Mouse (Mus musculus): ENCODE data around the gene Tex9.
A peak's percentile ranks its signal among the peaks of the same experiment; 100 is the strongest.
"Not testable (repeated sequence)": the region's sequence is repeated elsewhere in the genome, so short reads cannot be mapped to it uniquely, and the experiment has no call there.

Gene Tex9

GRCm38 (mm10) chr9:72479276-72479675 is 12.7 kb downstream of the Tex9 start:
- DNase-seq (ENCODE audit: low read depth, low spot score), result no peak

DNA sequence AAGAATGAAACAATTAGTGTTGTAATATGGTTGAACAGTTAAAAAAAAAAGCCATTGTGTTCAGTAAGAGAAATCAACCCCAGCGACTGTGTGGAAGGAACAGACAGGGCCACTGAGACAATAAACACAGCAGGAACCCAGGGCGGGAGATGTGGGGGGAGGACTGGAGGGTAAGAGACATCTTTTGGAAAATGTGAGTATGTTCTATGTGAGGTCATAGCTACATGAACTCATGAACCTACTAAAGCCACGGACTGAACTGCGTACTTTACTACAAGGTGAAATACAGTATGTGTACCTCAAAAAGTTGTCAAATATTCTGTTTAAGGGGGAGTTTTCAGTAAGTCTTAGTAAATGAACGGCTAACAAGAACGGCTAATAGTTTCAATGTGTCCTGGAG is 14.7 kb downstream of the Tex9 start:
- no peak for DNase-seq (ENCODE audit: low read depth, low spot score)

DNA sequence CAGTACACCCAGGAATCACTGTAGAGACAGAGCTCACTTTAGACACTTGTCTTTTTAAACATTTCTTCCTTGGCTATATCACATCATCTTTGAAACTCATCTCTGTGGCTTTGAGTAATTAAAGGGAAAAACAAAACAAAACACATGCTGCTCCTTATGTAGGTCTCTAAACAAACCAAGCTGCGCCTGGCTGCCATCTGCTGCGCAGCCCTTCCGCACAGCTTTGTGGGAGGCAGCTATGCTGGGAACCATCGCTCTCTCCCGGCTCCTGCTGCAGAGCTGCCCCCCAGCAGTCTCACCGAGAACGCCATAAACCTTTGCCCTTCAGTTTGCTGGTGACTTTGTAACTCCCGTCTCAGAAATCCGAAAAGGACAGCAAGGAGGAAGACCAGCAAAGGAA is 16.5 kb downstream of the Tex9 start:
- DNase-seq (ENCODE audit: low read depth, low spot score), result no peak

DNA sequence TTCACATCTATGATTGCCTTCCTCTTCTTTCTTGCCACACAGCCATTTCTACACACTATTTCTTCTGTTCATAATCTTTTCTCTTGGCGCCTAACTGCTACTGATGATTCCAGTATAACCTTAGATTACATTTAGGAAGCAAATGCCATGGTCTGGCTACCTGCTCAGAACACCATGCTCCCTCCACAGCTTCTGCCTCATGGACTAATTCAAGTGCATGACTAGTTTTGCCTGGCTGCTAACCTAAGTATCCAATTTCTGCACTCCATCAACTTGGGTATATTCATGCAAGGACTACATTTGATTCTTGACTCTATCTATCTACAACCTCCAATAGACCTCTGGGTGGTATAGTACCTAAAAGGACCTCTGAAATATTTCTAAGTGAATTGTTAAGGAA is 22.2 kb downstream of the Tex9 start:
- DNase-seq (ENCODE audit: low read depth, low spot score), result no peak

DNA sequence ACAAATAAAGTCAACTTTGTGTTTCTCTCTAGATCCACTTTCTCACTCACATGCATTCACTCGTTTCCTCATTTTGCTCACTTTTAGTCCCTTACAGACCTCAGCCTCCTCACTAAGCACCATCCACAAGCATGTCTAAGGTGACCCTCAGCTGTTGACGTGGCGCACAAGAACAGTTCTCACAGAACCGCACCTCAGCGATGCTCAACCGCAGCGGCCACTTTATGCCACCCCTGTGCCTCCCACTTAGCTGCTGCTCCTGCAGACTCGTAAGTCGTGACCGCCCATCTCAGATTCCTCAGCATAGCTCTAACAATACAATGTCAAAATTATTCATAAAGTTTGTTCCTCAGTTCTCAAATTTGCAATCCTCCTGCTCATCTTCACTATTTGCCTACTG is 23.4 kb downstream of the Tex9 start:
- no peak for DNase-seq (ENCODE audit: low read depth, low spot score)

GRCm38 (mm10) chr9:72467551-72468407 is 24.2 kb downstream of the Tex9 start:
- DNase-seq (ENCODE audit: low read depth, low spot score), result peak; percentile 83

GRCm38 (mm10) chr9:72465754-72466181 is 26.2 kb downstream of the Tex9 start:
- peak; percentile 71 for DNase-seq (ENCODE audit: low read depth, low spot score)

DNA sequence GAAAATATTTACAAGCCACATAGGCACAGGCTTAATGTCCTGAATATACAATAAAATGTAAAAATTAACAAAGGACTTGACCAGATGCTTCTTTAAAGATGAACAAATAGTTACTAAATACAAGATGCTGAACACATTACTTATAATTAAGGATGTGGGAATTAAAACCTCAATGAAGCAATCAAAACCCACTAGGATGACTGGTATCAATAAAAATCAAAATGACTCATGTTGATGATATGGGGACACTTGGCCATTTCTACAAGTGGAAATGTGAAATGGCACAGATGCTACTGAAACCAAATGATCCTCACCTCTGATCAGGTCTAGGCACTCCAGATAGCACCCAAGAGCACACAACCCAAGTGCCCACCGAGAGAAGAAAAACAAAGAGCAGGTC is 27.2 kb downstream of the Tex9 start:
- no peak for DNase-seq (ENCODE audit: low read depth, low spot score)

DNA sequence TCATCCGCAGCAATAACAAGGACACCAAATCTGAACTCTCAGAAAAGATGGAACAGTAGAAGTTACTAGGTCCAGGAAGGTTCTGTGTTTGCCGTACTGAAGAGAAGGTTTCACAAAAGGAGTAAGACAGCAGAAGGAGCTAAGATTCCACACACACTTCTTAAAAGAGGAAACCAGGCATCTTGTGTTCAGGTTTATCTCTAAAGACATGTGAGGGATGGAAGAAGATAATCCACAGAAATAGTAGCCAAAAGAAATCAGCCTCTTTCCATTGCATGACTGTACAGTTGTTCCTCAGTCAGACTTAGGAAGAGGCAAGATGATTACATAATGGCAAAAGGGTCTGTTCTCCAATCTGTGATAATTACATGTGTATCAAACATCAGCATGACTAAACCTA is 29.6 kb downstream of the Tex9 start:
- no peak for DNase-seq (ENCODE audit: low read depth, low spot score)

DNA sequence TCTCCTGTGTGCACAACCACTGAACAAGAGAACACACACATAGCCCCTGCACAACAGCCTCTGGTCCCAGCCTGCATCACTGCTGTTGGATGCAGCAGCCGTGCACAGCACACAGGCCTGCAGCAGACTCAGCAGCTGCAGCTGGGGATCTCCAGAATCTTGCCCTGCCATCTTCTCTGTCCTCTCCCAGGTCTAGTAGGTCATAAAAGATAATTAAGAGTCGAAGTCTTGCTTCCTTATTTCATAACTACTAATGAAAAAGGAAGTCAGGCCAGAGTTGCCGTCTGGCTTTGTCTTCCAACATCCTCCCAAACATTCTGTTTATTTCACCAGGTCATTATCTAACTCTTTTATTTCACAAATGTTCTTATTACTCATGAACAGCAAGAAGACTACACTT is 31.2 kb downstream of the Tex9 start:
- no peak for DNase-seq (ENCODE audit: low read depth, low spot score)

DNA sequence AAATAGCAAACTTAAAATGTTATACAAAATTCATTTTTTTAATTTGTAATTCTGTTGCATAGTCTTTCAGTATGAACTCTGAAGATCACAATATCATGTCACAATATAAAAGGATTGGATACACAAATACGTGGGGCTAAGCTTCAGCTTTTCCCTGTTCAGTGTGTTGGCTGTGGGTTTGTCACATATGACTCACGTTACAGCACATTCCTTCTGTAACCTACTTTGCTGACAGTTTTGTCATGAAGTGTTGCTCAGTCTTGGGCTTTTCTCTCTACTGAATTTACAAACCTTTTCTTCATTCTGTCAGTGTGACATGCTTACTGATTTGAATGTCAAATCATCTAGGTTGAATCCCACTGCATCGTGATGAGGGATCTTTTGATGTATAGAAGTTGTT is 32.3 kb downstream of the Tex9 start:
- no peak for DNase-seq (ENCODE audit: low read depth, low spot score)

GRCm38 (mm10) chr9:72458233-72458632 is 33.8 kb downstream of the Tex9 start:
- DNase-seq (ENCODE audit: low read depth, low spot score), result peak; percentile 87

GRCm38 (mm10) chr9:72456374-72456773 is 35.6 kb downstream of the Tex9 start:
- DNase-seq (ENCODE audit: low read depth, low spot score), result no peak

DNA sequence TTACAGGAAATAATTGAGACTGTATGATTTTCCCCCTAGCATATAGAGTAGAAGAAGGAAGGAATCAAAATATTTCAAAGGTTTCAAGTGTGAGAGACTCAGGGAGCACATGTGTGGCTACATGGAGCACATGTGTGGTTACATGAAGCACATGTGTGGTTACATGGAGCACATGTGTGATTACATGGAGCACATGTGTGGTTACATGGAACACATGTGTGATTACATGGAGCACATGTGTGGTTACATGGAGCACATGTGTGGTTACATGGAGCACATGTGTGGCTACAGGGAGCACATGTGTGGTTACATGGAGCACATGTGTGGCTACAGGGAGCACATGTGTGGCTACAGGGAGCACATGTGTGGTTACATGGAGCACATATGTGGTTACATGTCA is 37.7 kb downstream of the Tex9 start:
- DNase-seq (ENCODE audit: low read depth, low spot score), result not testable (repeated sequence)

- no peak for DNase-seq (ENCODE audit: low read depth, low spot score)
These were observed 40.9 kb downstream of the Tex9 start for GRCm38 (mm10) chr9:72451111-72451510.

- no peak for DNase-seq (ENCODE audit: low read depth, low spot score)
These were observed 41.6 kb downstream of the Tex9 start for GRCm38 (mm10) chr9:72450363-72450762.

- no peak for DNase-seq (ENCODE audit: low read depth, low spot score)
These were observed 42.2 kb downstream of the Tex9 start for GRCm38 (mm10) chr9:72449841-72450240.

DNA sequence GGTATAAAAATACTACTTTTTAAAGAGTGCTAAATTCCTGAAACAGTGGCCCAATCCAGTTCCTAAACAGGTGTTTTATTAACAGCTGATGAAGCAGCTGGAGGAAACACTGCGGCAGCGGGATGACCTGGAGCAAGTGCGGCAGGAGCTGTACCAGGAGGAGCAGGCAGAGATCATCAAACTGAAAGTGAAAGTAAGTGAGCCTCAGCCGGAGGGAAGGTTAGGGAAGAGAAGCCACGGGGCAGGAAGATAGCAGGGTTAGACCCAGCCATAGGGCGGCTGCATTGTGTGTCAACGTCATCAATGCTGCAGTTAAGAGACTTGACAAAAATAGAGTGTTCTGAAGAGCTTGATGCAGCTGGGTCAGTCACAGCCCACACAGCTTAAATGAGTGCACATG is 42.6 kb downstream of the Tex9 start:
- DNase-seq (ENCODE audit: low read depth, low spot score), result peak; percentile 84

DNA sequence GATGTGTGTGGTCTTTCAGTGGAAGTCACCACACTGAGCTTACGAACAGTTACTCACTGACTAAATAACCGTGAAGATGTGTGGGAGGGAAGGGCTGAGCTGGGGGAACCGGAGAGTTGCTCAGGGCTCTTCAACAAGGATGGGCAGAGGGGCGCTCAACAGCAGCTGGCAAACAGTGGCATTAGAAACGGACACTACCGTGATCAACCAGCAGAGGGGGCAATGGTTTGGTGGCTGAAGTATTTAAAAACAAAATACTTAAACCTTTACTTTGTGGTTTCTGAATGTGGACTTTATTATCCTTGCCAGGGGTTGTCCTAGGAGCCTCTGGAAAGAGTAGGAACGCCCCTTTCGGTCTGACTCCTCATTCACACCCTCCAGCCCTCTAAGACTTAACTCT is 44.0 kb downstream of the Tex9 start:
- DNase-seq (ENCODE audit: low read depth, low spot score), result peak; percentile 86

- DNase-seq (ENCODE audit: low read depth, low spot score), result no peak
These were observed 49.9 kb downstream of the Tex9 start for GRCm38 (mm10) chr9:72441927-72442715.

GRCm38 (mm10) chr9:72440948-72441926 is 50.8 kb downstream of the Tex9 start:
- DNase-seq (ENCODE audit: low read depth, low spot score), result peak; percentile 17

- DNase-seq (ENCODE audit: low read depth, low spot score), result no peak
These were observed 51.7 kb downstream of the Tex9 start for GRCm38 (mm10) chr9:72440358-72440757.
